Mouse (Mus musculus): ENCODE data around the gene Tmem229b. TPM values are rescaled to one million over a fixed set of nuclear protein-coding genes. Genes with fewer than 3 reads are reported as not detected.

Tmem229b gene
- 18.0 and 20.5 TPM in 2 replicates for total RNA-seq (2023)

GRCm38 (mm10) chr12:79007126-79007753, at the start of gene Tmem229b:
Gene Tmem229b (minus strand): TSS chr12:79007627.

GRCm38 (mm10) chr12:79028911-79029861, 21.8 kb upstream of the Tmem229b start, which contains the start of gene Plekhh1:
Gene Plekhh1 (plus strand): TSS chr12:79029163.

Other genes starting within 250 kb of the Tmem229b start
- gene Atp6v1d, start 146.0 kb downstream of the Tmem229b start, total RNA-seq (2023), result 112 and 139 TPM in 2 replicates
- gene Eif2s1, start 145.8 kb downstream of the Tmem229b start, total RNA-seq (2023), result 22.7 and 34.5 TPM in 2 replicates
- not detected in 2 replicates for gene Plek2, start 100.7 kb downstream of the Tmem229b start, total RNA-seq (2023)
- 0.09 and 0.32 TPM in 2 replicates for gene Plekhh1, start 21.5 kb upstream of the Tmem229b start, total RNA-seq (2023)
- 3.0 and 3.8 TPM in 2 replicates for gene Pigh, start 82.0 kb upstream of the Tmem229b start, total RNA-seq (2023)
- gene Arg2, start 123.2 kb upstream of the Tmem229b start, total RNA-seq (2023), result 53.4 and 70.4 TPM in 2 replicates
- 89.9 and 120 TPM in 2 replicates for gene Vti1b, start 165.0 kb upstream of the Tmem229b start, total RNA-seq (2023)
- gene Rdh11, start 184.7 kb upstream of the Tmem229b start, total RNA-seq (2023), result 22.8 and 24.7 TPM in 2 replicates
- gene Rdh12, start 201.3 kb upstream of the Tmem229b start, total RNA-seq (2023), result 52.2 and 56.5 TPM in 2 replicates